Mouse (Mus musculus) embryonic facial prominence, embryonic 15.5 days (tissue): ENCODE data around the gene Ccdc89. TPM values are rescaled to one million over a fixed set of nuclear protein-coding genes. Genes with fewer than 3 reads are reported as not detected.

ENCODE experiments used
- ATAC-seq: fragments of 200-750 bp; cut with Nextera tagmentation; 2 replicates; pipeline ENCODE4 v1.8.0; 2017; ENCODE audit warnings: low read depth, moderate TSS enrichment; ENCODE audit not compliant: insufficient number of reproducible peaks, low FRiP score, low TSS enrichment
- H3K27ac ChIP-seq: fragments of 300-500 bp; sonication (generic); replicated peaks from 2 replicates; pipeline ENCODE4 v1.5.1; 2015; ENCODE audit warnings: mild to moderate bottlenecking, inconsistent platforms
- H3K27me3 ChIP-seq: fragments of 300-500 bp; sonication (generic); 2 replicates; pipeline ENCODE4 v1.6.1; 2015; ENCODE audit warnings: inconsistent platforms
- H3K36me3 ChIP-seq: fragments of 300-500 bp; sonication (generic); 2 replicates; pipeline ENCODE4 v1.6.1; 2015; ENCODE audit warnings: mild to moderate bottlenecking, inconsistent platforms
- H3K4me1 ChIP-seq: fragments of 300-500 bp; sonication (generic); 2 replicates; pipeline ENCODE4 v1.6.1; 2015; ENCODE audit warnings: inconsistent platforms
- H3K4me2 ChIP-seq: fragments of 300-500 bp; sonication (generic); replicated peaks from 2 replicates; pipeline ENCODE4 v1.6.1; 2015; ENCODE audit warnings: mild to moderate bottlenecking, inconsistent platforms
- H3K4me3 ChIP-seq: fragments of 300-500 bp; sonication (generic); replicated peaks from 2 replicates; pipeline ENCODE4 v1.5.1; 2015; ENCODE audit warnings: mild to moderate bottlenecking, inconsistent platforms
- H3K9ac ChIP-seq: fragments of 300-500 bp; sonication (generic); 2 replicates; pipeline ENCODE4 v1.6.1; 2015; ENCODE audit warnings: inconsistent platforms
- H3K9me3 ChIP-seq: fragments of 300-500 bp; sonication (generic); replicated peaks from 2 replicates; pipeline ENCODE4 v1.6.1; 2016; ENCODE audit warnings: inconsistent platforms
- whole genome bisulfite sequencing: fragments of 180-500 bp; shearing (Covaris S2); methylation state at CpG from one replicate; pipeline ENCODE4 v1.1.7; 2015; 5-methylcytosine and 5-hydroxymethylcytosine counted together
- polyA plus RNA-seq: library from polyadenylated mRNA; unstranded; fragments of >200 nt; fragmentation: Nextera tagmentation; extraction: Ambion mirVana; gene quantifications from 2 replicates; pipeline ENCODE4 v1.2.1, GENCODE M21; 2015

Ccdc89 gene
- polyA plus RNA-seq, 1 experiment from 2014 or later, result 3.5 TPM

- H3K9ac ChIP-seq, result peak within 1 kb of the TSS; percentile 71
- no peaks in the 10 kb centered on the region for H3K27me3 ChIP-seq
- ATAC-seq, result peak; percentile 100
- peak within 1 kb of the TSS; percentile 93 for H3K4me2 ChIP-seq
- WGBS, result under 1% methylated on average over 36 of the region's 36 CpGs
- peaks cover 5% of the 10 kb centered on the region; the same call in 1 of the 2 replicates for H3K4me1 ChIP-seq
- H3K9me3 ChIP-seq, result no peaks in the 10 kb centered on the region
- peak within 1 kb of the TSS; percentile 81 for H3K27ac ChIP-seq
- peaks cover 3% of the 10 kb centered on the region; the same call in 1 of the 2 replicates for H3K36me3 ChIP-seq
- H3K4me3 ChIP-seq, result peak within 1 kb of the TSS; percentile 59
Measured at GRCm38 (mm10) chr7:90475793-90476312, 49.5 kb downstream of the Ccdc89 start, which contains the start of gene Tmem126b. Gene Tmem126b, minus strand, starts transcription at chr7:90476001.

DNA sequence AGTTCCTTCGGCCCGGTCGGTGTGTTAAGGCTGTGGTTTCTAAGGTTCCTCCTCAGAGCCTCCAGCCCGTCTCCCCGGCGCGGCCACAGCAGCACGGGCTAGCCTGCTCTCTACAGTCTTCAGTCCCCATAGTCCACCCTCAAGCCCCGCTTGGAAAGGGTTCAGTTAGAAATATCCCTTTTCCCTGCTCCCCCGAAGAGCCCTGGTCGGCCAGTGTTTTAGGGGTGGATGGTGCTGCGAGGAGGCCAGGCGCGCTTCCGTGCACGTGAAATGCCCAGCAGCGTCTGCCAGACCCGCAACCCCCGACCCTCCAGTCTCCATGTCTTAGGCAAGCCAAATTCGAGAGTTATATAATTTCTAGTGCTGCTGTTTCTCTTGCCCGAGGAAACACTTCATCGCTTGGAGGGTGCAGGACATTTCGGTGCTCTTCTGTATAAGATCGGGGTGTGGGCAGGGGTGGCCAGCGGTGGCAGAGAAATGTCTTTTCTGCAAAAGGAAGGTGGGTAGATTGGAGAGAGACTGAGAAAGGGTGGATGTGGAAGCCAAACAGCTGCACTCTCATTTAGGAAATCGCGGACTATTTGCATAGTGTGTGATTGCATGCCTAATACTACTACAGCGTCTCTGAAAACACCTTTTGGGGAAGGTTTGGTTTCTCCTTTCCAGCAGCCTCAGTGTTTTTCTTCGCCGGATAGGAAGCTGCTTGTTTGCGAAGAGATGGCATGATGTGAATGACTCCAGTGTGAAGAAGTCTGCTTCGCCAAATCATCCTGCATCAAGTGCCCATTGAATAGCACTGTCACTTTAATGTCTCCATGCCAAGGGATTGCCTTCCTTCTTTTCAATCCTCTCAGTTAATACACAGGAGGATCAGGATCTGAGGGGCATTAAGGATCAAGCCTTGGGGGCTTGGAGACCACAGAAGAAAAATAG lies 50.2 kb downstream of the Ccdc89 start, which contains the start of gene Dlg2:
Gene Dlg2, plus strand, starts transcription at position 360 of the 933 bp plus-strand sequence.
- H3K27ac ChIP-seq, result peak within 1 kb of the TSS; percentile 81
- peaks cover 5% of the 10 kb centered on the region; the same call in 1 of the 2 replicates for H3K4me1 ChIP-seq
- WGBS, result under 1% methylated on average over 32 of the region's 32 CpGs
- H3K4me2 ChIP-seq, result peak within 1 kb of the TSS; percentile 93
- H3K36me3 ChIP-seq, result peaks cover 3% of the 10 kb centered on the region; the same call in 1 of the 2 replicates
- H3K4me3 ChIP-seq, result peak within 1 kb of the TSS; percentile 59
- H3K27me3 ChIP-seq, result no peaks in the 10 kb centered on the region
- no peaks in the 10 kb centered on the region for H3K9me3 ChIP-seq
- no peak; the same call in 1 of the 2 replicates for ATAC-seq
- H3K9ac ChIP-seq, result peak within 1 kb of the TSS; percentile 71

Other genes starting within 250 kb of the Ccdc89 start
- gene Ccdc83, start 160.8 kb upstream of the Ccdc89 start, polyA plus RNA-seq, result 0.20 and 0.25 TPM in 2 replicates
- 19.5 and 21.8 TPM in 2 replicates for gene Sytl2, start 124.3 kb upstream of the Ccdc89 start, polyA plus RNA-seq
- gene Crebzf, start 16.2 kb downstream of the Ccdc89 start, polyA plus RNA-seq, result 36.4 and 38.9 TPM in 2 replicates
- gene Tmem126a, start 30.7 kb downstream of the Ccdc89 start, polyA plus RNA-seq, result 84.9 and 87.6 TPM in 2 replicates
- gene Tmem126b, start 49.4 kb downstream of the Ccdc89 start, polyA plus RNA-seq, result 32.8 and 36.9 TPM in 2 replicates
- gene Dlg2, start 50.1 kb downstream of the Ccdc89 start, polyA plus RNA-seq, result 6.1 and 7.2 TPM in 2 replicates